Mouse (Mus musculus) E14TG2a.4 (cell line): ENCODE data around the gene Ssr3.
A peak's percentile ranks its signal among the peaks of the same experiment; 100 is the strongest.
"Not testable (repeated sequence)": the region's sequence is repeated elsewhere in the genome, so short reads cannot be mapped to it uniquely, and the experiment has no call there.

ENCODE experiments used
- H3K27me3 ChIP-seq: 2 replicates; pipeline ENCODE4 v1.6.1; 2014; ENCODE audit warnings: low read length, control low read depth; ENCODE audit not compliant: insufficient read depth
- H3K36me3 ChIP-seq: 2 replicates; pipeline ENCODE4 v1.6.1; 2014; ENCODE audit warnings: low read length, control low read depth; ENCODE audit not compliant: insufficient read depth
- H3K4me1 ChIP-seq: replicated peaks from 2 replicates; pipeline ENCODE4 v1.6.1; 2014; ENCODE audit warnings: low read depth, low read length, control low read depth
- H3K4me3 ChIP-seq: replicated peaks from 2 replicates; pipeline ENCODE4 v1.5.1; 2014; ENCODE audit warnings: mild to moderate bottlenecking, low read length
- H3K9me3 ChIP-seq: 2 replicates; pipeline ENCODE4 v1.6.1; 2014; ENCODE audit warnings: low read length, control low read depth
- CTCF ChIP-seq: conservative IDR thresholded peaks from 2 replicates; pipeline ENCODE4 v1.5.1; 2014; ENCODE audit warnings: low read length
- NANOG ChIP-seq: IDR thresholded peaks from 2 replicates; pipeline ENCODE4 v1.6.1; 2014; ENCODE audit warnings: borderline replicate concordance, low read length, mixed read lengths
- POU5F1 ChIP-seq: IDR thresholded peaks from 2 replicates; pipeline ENCODE4 v1.6.1; 2014; ENCODE audit warnings: low read length, borderline replicate concordance

The Ssr3 gene

DNA sequence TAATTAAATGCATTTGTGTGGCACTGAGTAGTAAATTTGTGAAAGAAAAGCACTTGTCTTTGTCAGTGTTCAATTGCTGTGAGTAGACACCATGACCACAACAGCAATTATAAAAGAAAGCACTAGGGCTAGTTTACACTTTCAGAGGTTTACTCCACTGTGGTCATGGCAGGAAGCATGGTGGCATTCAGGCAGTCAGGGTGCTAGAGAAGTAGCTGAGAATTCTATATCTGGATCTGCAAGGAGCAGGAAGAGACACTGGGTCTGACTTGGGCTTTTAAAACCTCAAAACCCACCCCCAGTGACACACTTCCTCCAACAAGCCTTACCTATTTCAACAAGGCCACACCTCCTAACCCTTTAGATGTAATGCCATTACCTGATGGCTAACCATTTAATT, 24.1 kb upstream of the Ssr3 start:
- TF ChIP-seq NANOG: no peak
- TF ChIP-seq POU5F1: no peak
- TF ChIP-seq CTCF: no peak
- Histone ChIP-seq H3K9me3 (peaks cover 4% of the 10 kb centered on the region; the same call in 1 of the 2 replicates), H3K27me3 (no peaks in the 10 kb centered on the region), H3K36me3 (no peaks in the 10 kb centered on the region), H3K4me1 (peaks cover 21% of the 10 kb centered on the region), H3K4me3 (no peak overlapping the region)

DNA sequence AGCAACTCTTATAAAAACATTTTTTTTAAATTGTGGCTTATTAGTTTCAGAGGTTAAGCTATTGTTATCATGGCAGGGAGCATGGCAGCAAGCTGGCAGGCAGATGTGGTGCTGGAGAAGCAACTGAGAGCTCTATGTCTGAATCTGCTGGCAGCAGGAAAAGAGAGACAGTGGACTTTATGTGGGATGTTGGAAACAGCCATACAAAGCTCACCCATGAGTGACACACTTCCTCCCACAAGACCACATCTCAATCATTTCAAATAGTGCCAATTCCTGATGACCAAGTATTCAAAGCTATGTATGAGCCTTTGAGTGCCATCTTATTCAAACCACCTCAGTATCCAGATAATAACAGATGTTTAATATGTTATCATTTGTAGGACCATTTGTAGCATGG, 15.5 kb upstream of the Ssr3 start:
- TF ChIP-seq CTCF (no peak), NANOG (no peak), POU5F1 (no peak)
- Histone ChIP-seq H3K9me3 (peaks cover 8% of the 10 kb centered on the region; the same call in 1 of the 2 replicates), H3K36me3 (no peaks in the 10 kb centered on the region), H3K27me3 (0 out of 2 replicates have a peak, but pooled peaks cover 3% of the 10 kb centered on the region), H3K4me1 (peaks cover 15% of the 10 kb centered on the region), H3K4me3 (no peak overlapping the region)

DNA sequence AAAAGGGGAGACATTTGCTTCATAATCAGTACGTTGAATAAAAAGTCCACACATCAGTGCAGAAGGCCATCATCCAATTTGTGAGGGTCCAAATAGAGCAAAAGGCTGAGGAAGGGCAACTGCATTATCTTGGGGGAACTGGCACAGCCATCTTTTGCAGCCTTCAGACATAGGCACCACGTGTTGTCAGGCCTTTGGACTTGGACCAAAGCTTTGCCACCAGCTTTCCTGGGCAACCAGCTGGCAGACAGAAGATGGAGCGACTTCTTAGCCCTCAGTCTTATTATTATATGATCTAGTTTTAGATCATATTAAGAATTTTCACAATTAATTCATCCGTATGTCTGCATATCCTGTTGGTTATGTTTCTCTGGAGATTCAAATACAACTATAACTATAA, 13.4 kb upstream of the Ssr3 start:
- Histone ChIP-seq H3K36me3 (no peaks in the 10 kb centered on the region), H3K4me1 (0 out of 2 replicates have a peak, but pooled peaks cover 3% of the 10 kb centered on the region), H3K4me3 (no peak overlapping the region), H3K27me3 (0 out of 2 replicates have a peak, but pooled peaks cover 3% of the 10 kb centered on the region), H3K9me3 (0 out of 2 replicates have a peak, but pooled peaks cover 5% of the 10 kb centered on the region)
- TF ChIP-seq POU5F1 (no peak), NANOG (no peak), CTCF (no peak)

DNA sequence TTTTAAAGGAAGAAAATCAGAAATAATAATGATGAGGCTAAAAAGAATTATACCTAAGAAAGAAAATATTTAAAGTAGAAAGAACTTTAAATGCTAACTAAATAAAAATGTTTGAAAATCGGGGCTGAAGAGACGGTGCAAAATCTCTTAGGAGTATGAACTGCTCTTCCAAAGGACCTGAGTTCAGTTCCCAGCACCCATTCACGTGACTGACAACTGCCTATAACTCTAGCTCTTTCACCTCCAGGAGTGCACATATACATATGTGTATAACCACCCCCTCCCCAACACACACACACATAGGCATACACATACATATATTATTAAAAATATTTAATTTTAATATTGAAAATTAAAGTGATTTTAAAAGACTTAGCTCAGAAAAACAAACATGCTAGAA, 5.1 kb upstream of the Ssr3 start:
- no peak for TF ChIP-seq POU5F1
- no peak for TF ChIP-seq NANOG
- TF ChIP-seq CTCF: no peak
- Histone ChIP-seq H3K9me3 (no peaks in the 10 kb centered on the region), H3K4me3 (no peak overlapping the region), H3K36me3 (no peaks in the 10 kb centered on the region), H3K27me3 (no peaks in the 10 kb centered on the region), H3K4me1 (peaks cover 26% of the 10 kb centered on the region)

- no peak for TF ChIP-seq POU5F1
- TF ChIP-seq NANOG: no peak
- Histone ChIP-seq H3K4me3 (no peak overlapping the region), H3K36me3 (no peaks in the 10 kb centered on the region), H3K4me1 (peaks cover 26% of the 10 kb centered on the region), H3K27me3 (no peaks in the 10 kb centered on the region), H3K9me3 (no peaks in the 10 kb centered on the region)
Observed at GRCm38 (mm10) chr3:65396835-65397504, 4.5 kb upstream of the Ssr3 start.

DNA sequence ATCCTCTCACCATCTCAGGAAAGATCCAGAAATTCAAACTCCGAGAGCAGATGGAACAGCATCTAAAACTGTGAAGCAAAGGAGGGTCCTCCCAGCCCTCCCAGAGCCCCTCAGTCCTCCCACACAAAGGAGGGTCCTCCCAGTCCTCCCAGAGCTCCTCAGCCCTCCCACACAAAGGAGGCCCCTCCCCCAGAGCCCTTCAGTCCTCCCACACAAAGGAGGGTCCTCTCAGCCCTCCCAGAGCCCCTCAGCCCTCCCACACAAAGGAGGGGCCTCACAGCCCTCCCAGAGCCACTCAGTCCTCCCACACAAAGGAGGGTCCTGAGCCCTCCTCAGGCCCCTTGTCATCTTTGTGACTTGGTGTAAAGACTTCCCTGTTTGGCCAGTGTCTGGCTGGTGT, 2.7 kb upstream of the Ssr3 start:
- not testable (repeated sequence) for H3K9me3 ChIP-seq, H3K4me3 ChIP-seq, H3K27me3 ChIP-seq, H3K36me3 ChIP-seq
- H3K4me1 ChIP-seq: peaks cover 37% of the 10 kb centered on the region

DNA sequence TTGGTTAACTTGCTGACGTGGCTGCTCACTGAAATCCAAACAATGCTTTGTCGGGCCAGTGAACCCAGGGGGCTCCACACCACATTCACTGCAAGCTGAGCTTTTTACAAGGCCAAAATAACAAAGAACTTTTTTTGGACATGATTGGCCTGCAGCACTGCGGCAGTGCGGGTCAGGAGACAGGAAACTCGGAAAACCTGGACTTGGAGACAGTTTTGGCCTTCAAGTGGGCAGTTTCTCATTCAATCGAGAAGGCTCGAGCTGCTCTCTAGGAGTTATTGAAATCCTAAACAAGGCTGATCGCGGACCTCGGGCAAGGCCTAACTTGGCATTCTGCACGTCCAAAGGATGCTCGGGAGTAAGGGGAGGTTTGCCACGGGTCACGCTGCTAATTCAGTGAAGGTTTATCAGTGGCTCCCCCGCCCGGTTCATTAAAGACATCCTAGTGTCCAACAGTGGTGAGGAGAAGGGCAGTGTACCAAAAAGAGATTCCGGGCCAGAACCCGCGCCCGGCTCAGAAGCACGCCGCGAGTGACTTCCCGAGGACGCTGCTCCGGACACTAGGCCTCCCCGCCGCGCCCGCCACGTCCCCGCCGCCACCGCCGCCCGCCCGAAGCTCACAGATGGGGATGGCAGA, 521 bp downstream of the Ssr3 start:
- H3K27me3 ChIP-seq: no peaks in the 10 kb centered on the region
- H3K36me3 ChIP-seq: peaks cover 42% of the 10 kb centered on the region
- peak overlapping the region; percentile 94 for H3K4me3 ChIP-seq
- TF ChIP-seq NANOG (no peak), POU5F1 (no peak), CTCF (no peak)
- H3K9me3 ChIP-seq: no peaks in the 10 kb centered on the region
- H3K4me1 ChIP-seq: peaks cover 41% of the 10 kb centered on the region

DNA sequence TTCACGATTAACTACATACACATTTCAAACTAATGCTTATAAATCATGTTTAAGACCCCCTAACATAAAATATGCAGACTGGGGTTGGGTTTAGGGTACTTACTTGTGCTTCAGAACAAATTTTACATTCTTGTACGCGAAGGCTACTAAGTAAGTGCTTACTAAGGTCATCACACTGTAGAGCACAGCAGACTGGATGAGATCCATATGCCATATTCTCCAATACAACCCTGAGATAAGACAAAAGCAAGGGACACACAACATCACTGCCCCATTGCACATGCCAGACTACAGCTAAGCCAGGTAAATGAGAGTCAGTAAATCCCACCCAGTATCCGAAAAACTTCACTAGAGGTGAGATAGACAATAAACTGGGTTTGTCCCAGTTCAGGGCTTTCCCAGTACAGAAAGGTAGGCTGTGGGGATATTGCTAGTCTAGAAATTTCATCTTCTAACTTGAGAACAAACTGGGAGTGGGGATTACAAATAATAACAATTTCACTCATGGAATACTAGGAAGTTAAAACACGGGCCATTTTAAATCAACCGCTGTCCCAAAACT, 1.1 kb downstream of the Ssr3 start:
- TF ChIP-seq CTCF: no peak
- no peak for TF ChIP-seq NANOG
- no peak for TF ChIP-seq POU5F1
- Histone ChIP-seq H3K4me3 (peak overlapping the region; percentile 94), H3K9me3 (no peaks in the 10 kb centered on the region), H3K4me1 (peaks cover 41% of the 10 kb centered on the region), H3K36me3 (peaks cover 48% of the 10 kb centered on the region), H3K27me3 (no peaks in the 10 kb centered on the region)

GRCm38 (mm10) chr3:65385771-65386170, 6.7 kb downstream of the Ssr3 start:
- peaks cover 9% of the 10 kb centered on the region; the same call in 1 of the 2 replicates for H3K4me1 ChIP-seq
- no peak overlapping the region for H3K4me3 ChIP-seq
- peaks cover 98% of the 10 kb centered on the region for H3K36me3 ChIP-seq
- no peaks in the 10 kb centered on the region for H3K27me3 ChIP-seq
- H3K9me3 ChIP-seq: no peaks in the 10 kb centered on the region
- TF ChIP-seq CTCF (no peak), POU5F1 (no peak), NANOG (no peak)
